Mouse (Mus musculus): Measurements from ENCODE around the gene Arl15. TPM values are rescaled to one million over a fixed set of nuclear protein-coding genes. Genes with fewer than 3 reads are reported as not detected.
A peak's percentile ranks its signal among the peaks of the same experiment; 100 is the strongest.

Arl15 gene
- polyA plus RNA-seq, 1 experiment from 2014 or later = 14.2 TPM

- Histone ChIP-seq H3K36me3 (no peaks in the 10 kb centered on the region), H3K4me3 (no peak overlapping the region), H3K4me2 (replicated peaks) (no peak overlapping the region), H3K9me3 (replicated peaks) (no peaks in the 10 kb centered on the region), H3K9ac (no peak overlapping the region), H3K4me1 (no peaks in the 10 kb centered on the region; the same call in 1 of the 2 replicates), H3K27ac (no peak overlapping the region), H3K27me3 (no peaks in the 10 kb centered on the region)
- no peak for ATAC-seq (ENCODE audit: low FRiP score)
- 91% methylated on average over 10 of the region's 10 CpGs for WGBS
These were observed 293.6 kb downstream of the Arl15 start for GRCm38 (mm10) chr13:114087696-114088465.

DNA sequence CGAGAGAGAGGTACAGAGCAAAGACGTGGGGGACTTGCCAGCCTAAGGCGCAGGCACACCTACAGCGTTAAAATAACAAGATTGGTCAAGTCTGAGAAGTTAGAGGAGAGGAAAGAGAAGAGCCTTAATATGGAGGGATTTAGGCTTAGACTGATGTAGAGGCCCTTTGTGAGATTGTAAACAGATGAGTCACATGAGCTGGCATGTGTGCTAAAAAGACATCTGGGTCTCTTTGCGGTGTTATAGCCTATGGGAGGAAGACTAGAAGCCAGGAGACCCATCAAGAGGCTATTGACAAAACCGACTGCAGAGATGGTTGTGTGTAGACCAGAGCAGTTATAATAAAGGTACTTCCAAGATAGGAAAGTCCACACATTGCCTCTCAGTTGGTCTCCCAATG is 296.5 kb downstream of the Arl15 start:
- ATAC-seq (ENCODE audit: low FRiP score) = no peak
- H3K36me3 ChIP-seq = no peaks in the 10 kb centered on the region
- no peak overlapping the region for H3K4me3 ChIP-seq
- H3K27me3 ChIP-seq = no peaks in the 10 kb centered on the region
- no peaks in the 10 kb centered on the region; the same call in 1 of the 2 replicates for H3K4me1 ChIP-seq
- H3K27ac ChIP-seq = no peak overlapping the region
- WGBS = 93% methylated on average over 6 of the region's 6 CpGs
- no peak overlapping the region for H3K9ac ChIP-seq
- no peak overlapping the region for H3K4me2 ChIP-seq (replicated peaks)
- H3K9me3 ChIP-seq (replicated peaks) = no peaks in the 10 kb centered on the region

DNA sequence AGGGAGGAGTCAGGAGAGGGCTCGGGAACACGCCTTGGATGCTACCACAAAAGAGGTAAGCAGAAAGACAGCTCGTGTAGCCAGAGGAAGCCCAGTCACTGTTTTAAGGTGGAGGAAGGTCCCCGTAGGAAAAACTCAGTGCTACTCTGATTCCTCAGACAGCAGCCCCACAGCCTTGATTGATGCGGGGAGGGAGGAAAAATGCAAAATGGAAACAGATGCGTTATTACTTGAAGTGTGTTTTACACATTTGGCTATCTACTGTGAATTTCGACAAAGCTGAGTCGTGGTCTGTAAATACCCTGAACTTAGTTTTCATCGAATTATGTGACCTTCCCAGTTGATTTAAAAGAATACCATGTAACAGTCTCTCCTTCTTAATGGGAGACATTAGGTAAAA is 296.9 kb downstream of the Arl15 start:
- H3K4me2 ChIP-seq (replicated peaks) = no peak overlapping the region
- H3K9ac ChIP-seq = no peak overlapping the region
- no peak overlapping the region for H3K27ac ChIP-seq
- WGBS = 77% methylated on average over 9 of the region's 9 CpGs
- no peak for ATAC-seq (ENCODE audit: low FRiP score)
- no peaks in the 10 kb centered on the region; the same call in 1 of the 2 replicates for H3K4me1 ChIP-seq
- no peaks in the 10 kb centered on the region for H3K36me3 ChIP-seq
- H3K27me3 ChIP-seq = no peaks in the 10 kb centered on the region
- no peaks in the 10 kb centered on the region for H3K9me3 ChIP-seq (replicated peaks)
- no peak overlapping the region for H3K4me3 ChIP-seq

DNA sequence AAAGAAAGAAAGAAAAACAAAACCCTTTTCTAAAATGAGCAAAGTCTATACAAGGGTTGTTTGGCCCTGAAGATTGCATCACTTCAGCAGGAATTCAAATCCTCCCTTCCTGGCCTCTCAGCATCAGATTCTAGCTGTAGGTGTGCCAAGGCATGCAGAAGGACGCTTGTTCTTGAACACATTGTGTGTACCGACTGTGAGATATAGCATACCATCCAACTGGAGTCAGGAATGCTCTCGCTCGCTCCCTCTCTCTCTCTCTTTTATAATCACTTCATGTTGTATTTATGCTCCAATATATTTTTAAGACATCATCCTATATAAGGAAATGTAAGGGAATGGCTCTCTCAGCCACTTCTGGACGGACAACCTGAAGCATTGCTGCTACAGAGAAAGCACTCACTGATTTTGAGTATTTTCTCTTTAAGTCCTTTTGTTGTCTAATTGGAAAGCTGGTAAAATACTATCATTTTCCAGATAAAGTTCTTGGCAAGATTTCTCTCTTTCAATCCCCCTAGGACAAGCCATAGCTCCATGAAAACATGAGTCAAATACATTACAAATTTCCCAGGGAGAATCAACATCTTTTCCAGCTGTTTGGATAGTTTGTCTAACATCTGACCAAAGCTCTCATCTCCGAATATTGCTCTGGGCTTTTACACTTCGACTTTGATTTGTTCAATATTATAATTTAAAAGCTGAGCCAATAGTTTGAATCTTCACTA is 300.0 kb downstream of the Arl15 start:
- 89% methylated on average over 7 of the region's 7 CpGs for WGBS
- Histone ChIP-seq H3K9me3 (replicated peaks) (no peaks in the 10 kb centered on the region), H3K27me3 (no peaks in the 10 kb centered on the region), H3K27ac (no peak overlapping the region), H3K9ac (no peak overlapping the region), H3K36me3 (no peaks in the 10 kb centered on the region), H3K4me3 (no peak overlapping the region), H3K4me1 (no peaks in the 10 kb centered on the region), H3K4me2 (replicated peaks) (no peak overlapping the region)
- ATAC-seq (ENCODE audit: low FRiP score) = no peak

DNA sequence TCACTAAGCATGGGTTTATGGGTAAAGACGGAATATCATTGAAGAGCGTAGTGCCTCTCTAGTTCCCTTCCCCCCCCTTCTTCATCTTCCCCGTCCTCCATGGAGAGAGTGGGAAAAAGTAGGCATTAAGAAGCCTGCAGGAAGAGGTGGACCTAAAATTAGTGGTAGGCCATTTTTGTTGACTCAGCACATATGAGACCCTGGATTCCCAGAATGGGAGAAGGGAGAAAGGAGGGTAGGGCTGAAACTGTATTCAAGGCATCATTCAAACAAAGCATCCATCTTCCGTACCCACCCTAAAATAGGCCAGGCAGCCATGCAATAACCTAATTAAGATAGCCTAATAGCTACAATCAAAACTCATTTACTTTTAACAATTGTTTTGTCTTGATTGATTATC is 301.1 kb downstream of the Arl15 start:
- Histone ChIP-seq H3K9ac (no peak overlapping the region), H3K27ac (no peak overlapping the region), H3K9me3 (replicated peaks) (no peaks in the 10 kb centered on the region), H3K4me1 (no peaks in the 10 kb centered on the region), H3K27me3 (no peaks in the 10 kb centered on the region), H3K36me3 (no peaks in the 10 kb centered on the region), H3K4me2 (replicated peaks) (no peak overlapping the region), H3K4me3 (no peak overlapping the region)
- no peak for ATAC-seq (ENCODE audit: low FRiP score)
- WGBS = 87% methylated on average over 4 of the region's 4 CpGs

DNA sequence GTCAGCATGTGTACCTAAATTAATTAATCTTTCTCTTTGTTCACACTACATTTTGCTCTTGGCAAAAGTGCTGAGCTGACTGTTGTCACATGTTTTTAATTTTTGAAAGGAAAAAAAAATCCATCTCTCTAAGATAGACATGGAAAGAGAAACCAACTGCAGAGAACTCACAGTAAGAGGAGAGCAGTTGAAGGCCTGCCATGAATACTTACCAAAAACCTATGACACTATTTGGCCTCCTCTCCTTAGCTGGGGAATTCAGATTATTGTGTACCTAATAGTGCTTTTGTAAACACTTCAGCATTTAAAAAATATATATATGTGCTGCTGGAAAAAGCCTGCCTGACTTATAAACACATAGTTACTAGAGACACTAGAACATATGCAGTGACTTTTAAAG is 302.1 kb downstream of the Arl15 start:
- no peak for ATAC-seq (ENCODE audit: low FRiP score)
- no peaks in the 10 kb centered on the region for H3K36me3 ChIP-seq
- no peak overlapping the region for H3K4me2 ChIP-seq (replicated peaks)
- no peaks in the 10 kb centered on the region for H3K9me3 ChIP-seq (replicated peaks)
- H3K4me3 ChIP-seq = no peak overlapping the region
- no peaks in the 10 kb centered on the region for H3K27me3 ChIP-seq
- H3K27ac ChIP-seq = no peak overlapping the region
- H3K9ac ChIP-seq = no peak overlapping the region
- no peaks in the 10 kb centered on the region for H3K4me1 ChIP-seq

DNA sequence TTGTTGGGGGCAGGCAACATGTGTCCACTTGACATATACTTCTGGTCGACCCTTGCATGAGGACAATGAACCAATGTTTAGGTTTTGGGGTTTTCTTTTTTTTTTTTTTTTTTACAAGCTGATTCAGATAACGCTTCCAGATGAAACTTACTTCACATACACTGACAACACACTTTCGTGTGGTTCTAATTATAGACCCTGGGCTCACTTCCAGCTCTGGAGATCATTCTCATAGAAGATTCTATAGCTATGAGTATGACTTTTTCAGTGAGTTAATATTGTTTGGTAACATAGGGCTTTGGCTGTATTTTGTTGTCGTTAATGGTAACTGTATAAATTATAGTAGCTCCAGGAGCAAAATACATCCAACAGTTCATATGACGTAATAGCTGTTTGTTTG is 306.9 kb downstream of the Arl15 start:
- no peaks in the 10 kb centered on the region for H3K9me3 ChIP-seq (replicated peaks)
- 82% methylated on average over 5 of the region's 5 CpGs for WGBS
- no peak overlapping the region for H3K4me3 ChIP-seq
- no peaks in the 10 kb centered on the region for H3K4me1 ChIP-seq
- H3K27me3 ChIP-seq = no peaks in the 10 kb centered on the region
- no peak overlapping the region for H3K27ac ChIP-seq
- ATAC-seq (ENCODE audit: low FRiP score) = no peak
- no peak overlapping the region for H3K9ac ChIP-seq
- H3K36me3 ChIP-seq = peaks cover 5% of the 10 kb centered on the region; the same call in 1 of the 2 replicates
- H3K4me2 ChIP-seq (replicated peaks) = no peak overlapping the region

- Histone ChIP-seq H3K27me3 (no peaks in the 10 kb centered on the region), H3K27ac (no peak overlapping the region), H3K4me3 (no peak overlapping the region), H3K9ac (no peak overlapping the region), H3K36me3 (peaks cover 5% of the 10 kb centered on the region; the same call in 1 of the 2 replicates), H3K9me3 (replicated peaks) (no peaks in the 10 kb centered on the region), H3K4me1 (0 out of 2 replicates have a peak, but pooled peaks cover 2% of the 10 kb centered on the region), H3K4me2 (replicated peaks) (no peak overlapping the region)
- WGBS = 70% methylated on average over 7 of the region's 7 CpGs
- peak; percentile 68; the same call in 1 of the 2 replicates for ATAC-seq (ENCODE audit: low FRiP score)
These were observed 311.8 kb downstream of the Arl15 start for GRCm38 (mm10) chr13:114106083-114106482.

- no peak overlapping the region for H3K9ac ChIP-seq
- H3K4me1 ChIP-seq = 0 out of 2 replicates have a peak, but pooled peaks cover 2% of the 10 kb centered on the region
- ATAC-seq (ENCODE audit: low FRiP score) = no peak
- peaks cover 5% of the 10 kb centered on the region; the same call in 1 of the 2 replicates for H3K36me3 ChIP-seq
- 93% methylated on average over 7 of the region's 7 CpGs for WGBS
- H3K9me3 ChIP-seq (replicated peaks) = no peaks in the 10 kb centered on the region
- H3K27me3 ChIP-seq = no peaks in the 10 kb centered on the region
- H3K4me3 ChIP-seq = no peak overlapping the region
- no peak overlapping the region for H3K27ac ChIP-seq
- no peak overlapping the region for H3K4me2 ChIP-seq (replicated peaks)
These were observed 313.2 kb downstream of the Arl15 start for GRCm38 (mm10) chr13:114107499-114107898.

DNA sequence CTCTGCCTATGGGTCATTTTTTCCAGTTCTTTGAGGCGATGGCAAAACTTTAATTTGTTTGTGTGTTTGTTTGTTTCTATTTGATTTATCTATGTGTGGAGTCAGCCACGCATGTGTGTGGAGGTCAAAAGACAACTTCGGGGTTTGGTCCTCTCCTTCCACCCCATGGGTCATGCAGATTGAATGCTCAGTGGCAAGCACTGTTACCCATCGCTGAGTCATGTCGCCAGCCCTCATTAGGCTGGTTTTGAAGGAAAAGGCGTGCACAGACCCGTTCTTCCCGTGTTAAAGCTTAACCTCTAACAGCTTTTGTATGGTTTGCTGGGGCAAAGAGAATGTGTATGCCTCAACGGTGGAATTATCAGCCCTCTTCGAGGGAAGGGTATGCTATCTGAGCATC is 315.1 kb downstream of the Arl15 start:
- H3K4me3 ChIP-seq = no peak overlapping the region
- WGBS = 83% methylated on average over 10 of the region's 10 CpGs
- H3K9ac ChIP-seq = no peak overlapping the region
- H3K9me3 ChIP-seq (replicated peaks) = no peaks in the 10 kb centered on the region
- no peak overlapping the region for H3K27ac ChIP-seq
- H3K36me3 ChIP-seq = no peaks in the 10 kb centered on the region
- no peaks in the 10 kb centered on the region for H3K27me3 ChIP-seq
- 0 out of 2 replicates have a peak, but pooled peaks have one; percentile 14 for ATAC-seq (ENCODE audit: low FRiP score)
- no peak overlapping the region for H3K4me2 ChIP-seq (replicated peaks)
- H3K4me1 ChIP-seq = 0 out of 2 replicates have a peak, but pooled peaks cover 2% of the 10 kb centered on the region

DNA sequence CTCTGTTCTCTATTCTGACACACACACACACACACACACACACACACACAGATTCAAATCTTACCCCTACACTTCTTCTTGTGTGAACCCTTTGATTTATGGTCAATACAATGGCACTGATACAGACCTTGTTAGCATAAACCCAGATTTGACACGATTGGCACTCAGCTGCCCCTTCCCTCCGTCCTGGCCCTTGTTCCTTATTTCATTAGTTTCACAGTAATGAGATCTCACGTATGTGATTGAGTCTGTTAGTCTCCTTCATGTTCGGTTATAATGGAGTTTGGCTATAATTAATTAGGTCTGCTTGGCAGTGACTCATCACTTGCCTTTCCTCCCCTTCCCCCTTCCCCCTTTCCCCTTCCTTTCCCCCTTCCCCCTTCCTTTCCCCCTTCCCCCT is 315.5 kb downstream of the Arl15 start:
- ATAC-seq (ENCODE audit: low FRiP score) = peak; percentile 76; the same call in 1 of the 2 replicates
- no peaks in the 10 kb centered on the region for H3K9me3 ChIP-seq (replicated peaks)
- H3K9ac ChIP-seq = no peak overlapping the region
- H3K27me3 ChIP-seq = no peaks in the 10 kb centered on the region
- no peak overlapping the region for H3K4me3 ChIP-seq
- 45% methylated on average over 4 of the region's 4 CpGs for WGBS
- H3K36me3 ChIP-seq = no peaks in the 10 kb centered on the region
- no peak overlapping the region for H3K27ac ChIP-seq
- H3K4me2 ChIP-seq (replicated peaks) = no peak overlapping the region
- 0 out of 2 replicates have a peak, but pooled peaks cover 2% of the 10 kb centered on the region for H3K4me1 ChIP-seq

DNA sequence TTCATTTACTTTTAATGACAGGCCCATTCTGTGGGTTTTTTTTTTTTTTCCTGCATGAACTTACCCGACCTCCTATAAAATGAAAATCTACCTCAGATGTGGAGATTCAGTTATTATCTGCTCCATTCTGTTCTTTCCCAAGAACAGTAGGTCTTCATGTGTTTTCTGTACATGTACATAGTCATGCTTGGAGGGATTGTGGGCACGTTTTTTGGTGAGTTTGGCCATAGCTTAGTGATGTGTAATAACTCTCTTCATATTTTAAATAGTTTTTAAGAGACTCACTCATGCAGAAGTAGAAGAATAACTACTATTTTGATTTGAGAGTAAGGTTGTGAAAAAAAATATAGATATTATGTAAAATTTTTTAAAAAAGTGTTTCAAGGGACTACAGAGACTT is 319.2 kb downstream of the Arl15 start:
- ATAC-seq (ENCODE audit: low FRiP score) = no peak
- Histone ChIP-seq H3K4me1 (0 out of 2 replicates have a peak, but pooled peaks cover 2% of the 10 kb centered on the region), H3K4me2 (replicated peaks) (no peak overlapping the region), H3K9me3 (replicated peaks) (no peaks in the 10 kb centered on the region), H3K4me3 (no peak overlapping the region), H3K27ac (no peak overlapping the region), H3K27me3 (no peaks in the 10 kb centered on the region), H3K36me3 (no peaks in the 10 kb centered on the region), H3K9ac (no peak overlapping the region)
- WGBS = 76% methylated on average over 2 of the region's 2 CpGs

All from hindbrain, embryonic 12.5 days (tissue).